Mouse (Mus musculus): Measurements from ENCODE around the gene Park7. TPM values are rescaled to one million over a fixed set of nuclear protein-coding genes. Genes with fewer than 3 reads are reported as not detected.

Park7 gene
- polyA plus RNA-seq, 1 experiment: 92.2 TPM

DNA sequence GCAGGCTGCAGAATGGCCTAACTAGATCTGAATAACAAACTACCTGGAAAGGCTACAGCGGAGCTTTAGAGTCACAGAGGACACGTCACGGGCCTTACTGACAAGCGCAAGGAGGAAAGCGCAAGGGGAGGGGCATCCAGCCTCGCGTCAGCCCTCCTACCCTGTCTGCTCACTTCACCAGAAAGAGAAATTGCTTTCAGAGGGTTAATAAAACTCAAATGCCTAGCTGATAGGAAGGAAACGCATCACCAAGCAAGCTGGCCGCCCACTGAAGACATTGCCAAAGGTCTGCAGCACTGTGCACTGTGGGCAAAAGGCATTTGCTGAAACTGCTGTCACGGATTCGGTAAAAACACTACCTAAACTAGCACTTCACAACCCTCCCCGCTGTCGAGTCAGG is 13.8 kb downstream of the Park7 start:
- Histone ChIP-seq H3K4me1 (ENCODE audit: control insufficient read depth, insufficient read depth, low read length) (no peaks in the 10 kb centered on the region), H3K27ac (ENCODE audit: insufficient read depth, low read depth, low read length) (no peak overlapping the region), H3K4me3 (ENCODE audit: insufficient read depth, low read length) (no peak overlapping the region)
- no peak for TF ChIP-seq POLR2A (IDR thresholded peaks at IDR 0.05; ENCODE audit: borderline replicate concordance, low read depth, low read length)
- no peak for TF ChIP-seq CTCF (IDR thresholded peaks at IDR 0.05; ENCODE audit: low read depth, low read length)

DNA sequence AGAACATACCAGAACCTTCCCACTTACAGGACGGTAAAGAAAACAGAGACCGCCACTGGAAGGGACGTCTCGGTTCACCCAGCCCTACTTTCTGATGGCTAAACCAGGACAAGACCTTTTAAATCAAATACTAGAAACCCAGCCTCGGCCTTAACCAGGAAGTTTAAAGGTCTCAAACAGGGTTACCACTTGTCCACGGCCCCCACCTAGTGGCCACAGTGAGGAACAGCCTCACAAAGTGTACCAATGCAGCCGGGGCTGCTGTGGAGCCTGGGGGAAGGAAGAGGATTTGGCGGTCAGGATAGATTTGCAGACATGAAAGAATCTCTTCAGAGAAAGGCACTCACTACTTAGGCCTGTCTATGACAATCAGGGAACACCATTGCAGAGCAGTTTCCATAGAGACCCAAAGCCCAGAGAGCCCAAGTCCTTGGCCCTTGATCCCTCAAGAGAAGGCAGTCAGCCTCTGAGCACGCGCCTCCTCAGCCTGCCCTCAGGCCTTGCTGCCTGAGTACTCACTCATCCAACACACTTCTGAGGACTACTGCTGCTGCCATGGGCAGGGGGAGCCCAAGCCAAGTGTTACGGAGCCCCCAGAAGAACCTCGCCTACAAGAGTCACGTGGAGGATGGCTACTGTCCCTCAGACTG is 15.4 kb downstream of the Park7 start:
- no peak overlapping the region for H3K4me3 ChIP-seq (ENCODE audit: insufficient read depth, low read length)
- no peak overlapping the region for H3K27ac ChIP-seq (ENCODE audit: insufficient read depth, low read depth, low read length)
- H3K4me1 ChIP-seq (ENCODE audit: control insufficient read depth, insufficient read depth, low read length): no peaks in the 10 kb centered on the region
- TF ChIP-seq POLR2A (IDR thresholded peaks at IDR 0.05; ENCODE audit: borderline replicate concordance, low read depth, low read length) (no peak), CTCF (IDR thresholded peaks at IDR 0.05; ENCODE audit: low read depth, low read length) (peak; percentile 67)

DNA sequence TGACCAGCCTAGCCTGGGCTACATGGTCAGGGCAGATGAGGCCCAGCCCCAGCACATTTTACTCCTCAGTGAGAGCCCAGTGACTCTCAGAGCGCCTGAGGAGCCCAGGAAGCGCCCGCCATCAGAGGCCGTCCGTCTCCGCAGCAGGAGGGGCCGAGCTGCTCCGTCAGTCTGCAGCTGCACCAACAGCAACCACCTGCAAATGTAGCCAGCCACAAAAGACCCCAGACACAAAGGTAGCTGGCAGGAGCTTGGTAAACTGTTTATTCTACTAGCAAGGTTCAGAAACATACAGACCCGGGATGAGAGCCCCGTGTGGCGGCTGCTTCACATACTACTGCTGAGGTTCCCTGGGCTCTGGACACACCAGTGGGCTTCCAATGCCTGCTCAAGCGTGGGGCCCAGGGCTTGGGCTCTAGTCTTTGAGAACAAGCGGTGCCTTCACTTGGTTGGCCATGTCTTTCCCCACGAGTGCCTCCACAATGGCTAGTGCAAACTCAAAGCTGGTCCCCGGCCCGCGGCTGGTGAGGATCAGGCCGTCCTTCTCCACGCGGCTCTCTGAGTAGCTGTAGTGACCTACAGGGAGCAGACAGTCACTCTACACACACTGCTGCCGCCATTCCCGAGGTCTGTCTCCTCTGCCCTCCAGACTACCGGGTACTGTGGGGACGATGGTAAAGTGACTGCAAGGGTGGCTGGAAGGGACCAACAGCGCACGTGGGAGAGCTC is 17.2 kb downstream of the Park7 start:
- Histone ChIP-seq H3K27ac (ENCODE audit: insufficient read depth, low read depth, low read length) (no peak overlapping the region), H3K4me1 (ENCODE audit: control insufficient read depth, insufficient read depth, low read length) (no peaks in the 10 kb centered on the region), H3K4me3 (ENCODE audit: insufficient read depth, low read length) (no peak overlapping the region)
- TF ChIP-seq CTCF (IDR thresholded peaks at IDR 0.05; ENCODE audit: low read depth, low read length): no peak
- no peak for TF ChIP-seq POLR2A (IDR thresholded peaks at IDR 0.05; ENCODE audit: borderline replicate concordance, low read depth, low read length)

DNA sequence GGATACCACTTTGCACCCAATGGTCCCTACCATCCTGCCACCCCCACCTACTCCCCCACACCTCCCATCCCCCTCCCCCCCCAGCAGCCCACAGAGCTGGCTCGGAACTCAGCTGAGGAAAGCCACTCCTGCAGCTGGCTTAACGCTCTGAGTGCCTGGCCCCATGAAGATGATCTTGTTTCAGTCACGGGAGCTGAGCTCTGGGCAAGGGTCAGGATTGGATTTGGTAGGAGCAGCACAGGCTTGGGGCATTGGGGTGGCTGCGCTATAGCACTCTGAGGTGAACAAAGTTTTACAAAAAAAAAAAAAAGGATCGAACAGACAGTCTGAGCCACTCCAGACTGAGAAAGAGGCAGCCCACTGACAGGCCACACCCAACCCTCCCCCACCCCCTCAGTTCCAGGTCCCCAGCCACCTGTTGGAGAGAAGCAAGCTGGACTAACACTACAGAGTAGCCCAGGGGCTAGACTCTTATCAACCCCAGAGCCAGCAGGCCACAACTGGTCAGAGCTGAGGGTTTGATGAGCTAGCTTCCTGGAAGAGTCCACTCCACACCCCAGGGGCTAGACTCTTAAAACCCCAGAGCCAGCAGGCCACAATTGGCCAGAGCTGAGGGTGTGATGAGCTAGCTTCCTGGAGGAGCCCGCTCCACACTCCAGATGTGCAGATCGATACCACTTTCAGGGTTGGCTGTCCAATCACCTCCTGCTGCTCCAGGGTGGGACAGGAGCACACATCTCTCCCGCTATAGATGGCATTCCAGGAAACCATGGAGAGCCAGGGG is 19.3 kb downstream of the Park7 start:
- H3K4me1 ChIP-seq (ENCODE audit: control insufficient read depth, insufficient read depth, low read length): peaks cover 8% of the 10 kb centered on the region
- no peak overlapping the region for H3K4me3 ChIP-seq (ENCODE audit: insufficient read depth, low read length)
- no peak overlapping the region for H3K27ac ChIP-seq (ENCODE audit: insufficient read depth, low read depth, low read length)
- TF ChIP-seq POLR2A (IDR thresholded peaks at IDR 0.05; ENCODE audit: borderline replicate concordance, low read depth, low read length): no peak
- no peak for TF ChIP-seq CTCF (IDR thresholded peaks at IDR 0.05; ENCODE audit: low read depth, low read length)

DNA sequence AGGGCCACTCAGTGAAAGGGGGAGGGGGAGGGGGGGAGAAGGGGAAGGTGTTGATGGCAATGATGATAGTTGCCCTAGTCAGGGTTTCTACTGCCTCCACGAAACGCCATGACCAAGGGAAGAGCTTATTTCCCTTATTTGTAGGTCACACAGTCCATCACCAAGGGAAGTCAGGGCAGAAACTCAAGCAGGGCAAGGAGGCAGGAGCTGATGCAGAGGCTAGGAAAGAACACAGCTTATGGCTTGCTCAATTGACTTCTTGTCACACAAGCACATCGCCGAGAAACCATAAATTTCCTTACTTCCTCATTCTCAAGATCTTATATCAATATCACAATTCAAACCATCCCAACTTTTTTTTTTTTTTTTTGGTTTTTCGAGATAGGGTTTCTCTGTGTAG is 22.9 kb downstream of the Park7 start:
- Histone ChIP-seq H3K4me3 (ENCODE audit: insufficient read depth, low read length) (no peak overlapping the region), H3K4me1 (ENCODE audit: control insufficient read depth, insufficient read depth, low read length) (peaks cover 8% of the 10 kb centered on the region), H3K27ac (ENCODE audit: insufficient read depth, low read depth, low read length) (no peak overlapping the region)
- TF ChIP-seq POLR2A (IDR thresholded peaks at IDR 0.05; ENCODE audit: borderline replicate concordance, low read depth, low read length) (no peak), CTCF (IDR thresholded peaks at IDR 0.05; ENCODE audit: low read depth, low read length) (no peak)

DNA sequence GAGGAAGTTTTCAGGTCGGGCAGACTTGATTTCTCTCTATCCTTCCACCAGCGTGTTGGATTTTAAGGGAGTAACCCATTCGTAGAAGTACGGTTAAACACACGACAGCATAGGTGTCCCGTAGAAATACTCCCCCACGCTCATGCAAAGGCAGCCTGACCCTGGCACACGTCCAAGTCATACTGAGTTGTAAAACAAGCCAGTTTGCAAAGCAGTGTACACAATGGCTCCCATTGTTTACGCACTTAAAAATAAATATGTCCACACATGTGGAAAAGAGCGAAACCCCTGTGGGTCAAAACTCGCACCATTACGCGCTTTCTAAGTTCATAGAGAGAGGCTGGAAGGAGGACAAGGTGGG is 24.3 kb downstream of the Park7 start:
- Histone ChIP-seq H3K4me3 (ENCODE audit: insufficient read depth, low read length) (no peak overlapping the region), H3K4me1 (ENCODE audit: control insufficient read depth, insufficient read depth, low read length) (peaks cover 8% of the 10 kb centered on the region), H3K27ac (ENCODE audit: insufficient read depth, low read depth, low read length) (no peak overlapping the region)
- TF ChIP-seq POLR2A (IDR thresholded peaks at IDR 0.05; ENCODE audit: borderline replicate concordance, low read depth, low read length): no peak
- TF ChIP-seq CTCF (IDR thresholded peaks at IDR 0.05; ENCODE audit: low read depth, low read length): no peak

DNA sequence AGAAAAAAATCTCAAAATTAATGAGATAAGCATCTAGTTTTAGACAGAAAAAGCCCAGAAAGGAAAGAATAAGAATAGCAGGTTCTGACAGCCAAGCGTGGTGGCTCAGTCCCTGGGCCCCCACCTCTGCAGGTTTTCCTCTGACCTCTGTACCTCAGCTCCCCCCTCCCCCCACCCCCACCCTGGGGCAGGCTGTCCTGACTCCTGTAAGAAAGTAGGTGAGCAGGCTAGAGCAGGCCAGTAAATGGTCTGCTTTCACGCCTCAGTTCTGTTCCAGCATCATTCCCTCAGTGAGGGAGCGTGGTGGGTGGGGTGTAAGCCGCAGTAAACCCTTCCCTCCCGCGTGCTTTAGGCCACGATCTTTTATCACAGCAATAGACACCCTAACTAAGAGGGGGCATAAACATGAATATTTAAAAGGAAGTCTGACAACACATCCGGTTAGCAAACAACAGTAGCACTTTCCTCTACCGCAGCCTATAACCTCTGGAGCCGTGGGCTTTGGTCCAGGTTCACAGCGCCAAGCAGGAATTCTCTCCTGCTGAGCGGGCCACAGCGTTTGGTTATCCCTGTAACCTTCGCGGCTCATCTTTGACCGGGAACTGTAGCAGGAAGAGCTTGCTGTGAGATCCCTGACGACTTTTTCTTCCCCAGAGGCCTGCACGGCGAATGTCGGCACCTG is 24.8 kb downstream of the Park7 start:
- Histone ChIP-seq H3K27ac (ENCODE audit: insufficient read depth, low read depth, low read length) (no peak overlapping the region), H3K4me1 (ENCODE audit: control insufficient read depth, insufficient read depth, low read length) (peaks cover 8% of the 10 kb centered on the region), H3K4me3 (ENCODE audit: insufficient read depth, low read length) (no peak overlapping the region)
- TF ChIP-seq POLR2A (IDR thresholded peaks at IDR 0.05; ENCODE audit: borderline replicate concordance, low read depth, low read length) (no peak), CTCF (IDR thresholded peaks at IDR 0.05; ENCODE audit: low read depth, low read length) (no peak)

DNA sequence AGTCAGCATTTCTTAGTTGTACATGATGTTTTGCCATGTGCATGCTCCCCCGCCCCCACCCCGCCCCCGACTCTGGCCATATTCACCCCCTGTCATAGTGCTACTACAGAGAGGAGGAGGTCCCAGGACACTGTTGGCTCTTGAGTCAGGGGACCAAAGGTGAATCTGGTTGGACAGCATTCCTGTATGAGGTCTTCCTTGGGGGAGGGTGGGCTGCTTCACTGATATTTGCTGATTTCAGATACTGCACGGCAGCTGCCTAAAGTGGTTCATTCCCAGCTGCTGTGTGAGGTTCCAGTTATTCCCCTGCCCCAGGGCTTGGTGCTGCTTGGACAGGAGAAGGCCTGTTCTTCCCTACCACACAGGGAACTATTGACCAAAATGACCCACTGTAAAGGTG is 25.7 kb downstream of the Park7 start:
- TF ChIP-seq POLR2A (IDR thresholded peaks at IDR 0.05; ENCODE audit: borderline replicate concordance, low read depth, low read length) (no peak), CTCF (IDR thresholded peaks at IDR 0.05; ENCODE audit: low read depth, low read length) (no peak)
- Histone ChIP-seq H3K4me3 (ENCODE audit: insufficient read depth, low read length) (no peak overlapping the region), H3K4me1 (ENCODE audit: control insufficient read depth, insufficient read depth, low read length) (peaks cover 8% of the 10 kb centered on the region), H3K27ac (ENCODE audit: insufficient read depth, low read depth, low read length) (no peak overlapping the region)

DNA sequence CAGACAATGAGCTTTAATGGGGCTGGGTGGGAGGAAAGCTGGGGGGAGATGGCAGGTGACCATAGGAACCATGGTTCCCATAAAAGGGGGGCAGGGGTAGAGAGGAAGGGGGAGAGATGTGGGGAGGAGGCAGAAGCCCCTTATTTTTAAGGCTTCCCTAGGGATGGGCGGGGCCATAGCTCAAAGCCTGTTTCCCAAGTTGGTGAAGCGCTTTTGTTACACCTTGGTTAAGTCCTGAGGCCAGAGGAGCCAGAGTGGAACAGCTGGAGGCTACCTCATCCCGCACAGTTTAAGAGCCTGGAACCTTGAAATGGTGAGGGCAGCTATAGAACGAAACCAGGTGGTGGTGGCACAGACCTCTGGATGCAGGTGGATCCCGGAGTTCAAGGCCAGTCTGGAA is 26.3 kb downstream of the Park7 start:
- Histone ChIP-seq H3K27ac (ENCODE audit: insufficient read depth, low read depth, low read length) (no peak overlapping the region), H3K4me1 (ENCODE audit: control insufficient read depth, insufficient read depth, low read length) (peaks cover 8% of the 10 kb centered on the region), H3K4me3 (ENCODE audit: insufficient read depth, low read length) (no peak overlapping the region)
- TF ChIP-seq CTCF (IDR thresholded peaks at IDR 0.05; ENCODE audit: low read depth, low read length) (no peak), POLR2A (IDR thresholded peaks at IDR 0.05; ENCODE audit: borderline replicate concordance, low read depth, low read length) (no peak)

Data from bone marrow macrophage, adult 2 months (primary cell).